9 mouse cellular contexts compared by ENCODE assay signal in genomic region chr8:70760350-70760749, GRCm38 (mm10). TPM values are rescaled to one million over a fixed set of nuclear protein-coding genes. Genes with fewer than 3 reads are reported as not detected.
DNase-seq lines count a peak whose midpoint lies in the region; ATAC-seq lines count a peak whose summit lies in the region.
"Had no signal": no experiment of that assay in that cellular context is flagged by ENCODE, and none has a peak within 500 bp of the region (broad histone marks: within the 10 kb centered on the region; RNA-seq: fewer than 3 reads in every experiment).

No protein-coding gene starts in this region.

- peaks cover 34% of the 10 kb centered on the region for H3K4me1 ChIP-seq in lung, embryonic 15.5 days
- H3K4me1 ChIP-seq in embryonic facial prominence, embryonic 10.5 days = peaks cover 41% of the 10 kb centered on the region
- H3K4me1 ChIP-seq in hindbrain, embryonic 15.5 days (replicated peaks) = peaks cover 55% of the 10 kb centered on the region
- H3K4me1 ChIP-seq in midbrain, embryonic 16.5 days (ENCODE audit: control insufficient read depth, insufficient read depth, low read length) = peaks cover 23% of the 10 kb centered on the region

- DNase-seq in lung, postnatal 14 days = no peak
- DNase-seq in embryonic facial prominence, embryonic 10.5 days (ENCODE audit: low spot score) = peak; percentile 37
- DNase-seq in cerebellum, postnatal 4 days (ENCODE audit: low spot score in 2 of 2) = no peak

- WGBS in lung, embryonic 15.5 days = under 1% methylated on average over 22 of the region's 22 CpGs
- 1% methylated on average over 22 of the region's 22 CpGs for WGBS in embryonic facial prominence, embryonic 10.5 days
- under 1% methylated on average over 22 of the region's 22 CpGs for WGBS in hindbrain, embryonic 15.5 days
- WGBS in midbrain, embryonic 16.5 days = under 1% methylated on average over 22 of the region's 22 CpGs

- H3K9ac ChIP-seq in lung, embryonic 15.5 days = peak overlapping the region; percentile 59
- H3K9ac ChIP-seq in hindbrain, embryonic 15.5 days = peak overlapping the region; percentile 75
- peak overlapping the region; percentile 76 for H3K9ac ChIP-seq in midbrain, embryonic 16.5 days (ENCODE audit: low read depth, low read length)

- H3K9me3 ChIP-seq in lung, embryonic 15.5 days = no peaks in the 10 kb centered on the region
- no peaks in the 10 kb centered on the region for H3K9me3 ChIP-seq in embryonic facial prominence, embryonic 10.5 days
- H3K9me3 ChIP-seq in hindbrain, embryonic 15.5 days = no peaks in the 10 kb centered on the region
- no peaks in the 10 kb centered on the region for H3K9me3 ChIP-seq in midbrain, embryonic 16.5 days (replicated peaks; ENCODE audit: control insufficient read depth, low read length, poor library complexity, severe bottlenecking)

- no peaks in the 10 kb centered on the region for H3K27me3 ChIP-seq in lung, embryonic 15.5 days
- H3K27me3 ChIP-seq in embryonic facial prominence, embryonic 10.5 days (replicated peaks; ENCODE audit: low read depth, poor library complexity, severe bottlenecking) = peaks cover 19% of the 10 kb centered on the region
- no peaks in the 10 kb centered on the region for H3K27me3 ChIP-seq in hindbrain, embryonic 15.5 days
- no peaks in the 10 kb centered on the region for H3K27me3 ChIP-seq in midbrain, embryonic 16.5 days (ENCODE audit: control insufficient read depth, insufficient read depth, low read depth, low read length)

- no peaks in the 10 kb centered on the region for H3K36me3 ChIP-seq in lung, embryonic 15.5 days
- H3K36me3 ChIP-seq in embryonic facial prominence, embryonic 10.5 days (replicated peaks) = peaks cover 29% of the 10 kb centered on the region
- peaks cover 17% of the 10 kb centered on the region for H3K36me3 ChIP-seq in hindbrain, embryonic 15.5 days
- peaks cover 18% of the 10 kb centered on the region for H3K36me3 ChIP-seq in midbrain, embryonic 16.5 days (ENCODE audit: control insufficient read depth, insufficient read depth, low read length)

- H3K4me2 ChIP-seq in lung, embryonic 15.5 days = peak overlapping the region; percentile 90
- peak overlapping the region; percentile 95 for H3K4me2 ChIP-seq in hindbrain, embryonic 15.5 days
- peak overlapping the region; percentile 80 for H3K4me2 ChIP-seq in midbrain, embryonic 16.5 days (ENCODE audit: low read length)

- no peak for ATAC-seq in lung, embryonic 15.5 days (ENCODE audit: borderline replicate concordance, extremely low read depth, low FRiP score, low TSS enrichment)
- ATAC-seq in hindbrain, embryonic 15.5 days (ENCODE audit: low FRiP score, low read depth) = no peak; the same call in 1 of the 2 replicates
- no peak for ATAC-seq in midbrain, embryonic 16.5 days
- ATAC-seq in monocyte, adult 5-6 weeks (replicated peaks; ENCODE audit: insufficient number of reproducible peaks, low FRiP score, low TSS enrichment, poor library complexity, severe bottlenecking) = no peak
- no peak for ATAC-seq in granulocyte monocyte progenitor cell, adult 5-6 weeks (replicated peaks; ENCODE audit: poor library complexity, severe bottlenecking)

- peak overlapping the region; percentile 56 for H3K4me3 ChIP-seq in lung, embryonic 15.5 days
- peak overlapping the region; percentile 80 for H3K4me3 ChIP-seq in embryonic facial prominence, embryonic 10.5 days
- H3K4me3 ChIP-seq in hindbrain, embryonic 15.5 days = peak overlapping the region; percentile 67
- peak overlapping the region; percentile 71 for H3K4me3 ChIP-seq in midbrain, embryonic 16.5 days (ENCODE audit: low read depth, low read length)

- H3K27ac ChIP-seq in lung, embryonic 15.5 days = peak overlapping the region; percentile 72
- peak overlapping the region; percentile 81 for H3K27ac ChIP-seq in embryonic facial prominence, embryonic 10.5 days (replicated peaks)
- peak overlapping the region; percentile 81 for H3K27ac ChIP-seq in hindbrain, embryonic 15.5 days (replicated peaks)
- peak overlapping the region; percentile 77 for H3K27ac ChIP-seq in midbrain, embryonic 16.5 days (ENCODE audit: low read length)

RNA-seq across cellular contexts. Expression of gene Mpv17l2, which starts 0.4 kb away (rescaled TPM):
- polyA plus RNA-seq in lung, embryonic 15.5 days (2015; fragmentation: Nextera tagmentation; extraction: Ambion mirVana) = 35.4 and 36.2 TPM in 2 replicates
- 28.2 and 34.5 TPM in 2 replicates for polyA plus RNA-seq in embryonic facial prominence, embryonic 10.5 days (2016; fragmentation: Nextera tagmentation; extraction: Ambion mirVana)
- polyA plus RNA-seq in hindbrain, embryonic 15.5 days (2015; fragmentation: Nextera tagmentation; extraction: Ambion mirVana) = 40.4 and 44.9 TPM in 2 replicates
- polyA plus RNA-seq in midbrain, embryonic 16.5 days (2015; fragmentation: Nextera tagmentation; extraction: Ambion mirVana) = 34.8 and 35.7 TPM in 2 replicates
- 2.0 to 11.3 TPM (median 4.8 TPM) in 3 replicates for total RNA-seq in monocyte, adult 5-6 weeks (2017)
- total RNA-seq in granulocyte monocyte progenitor cell, adult 5-6 weeks (2014; fragmentation: Nextera tagmentation) = 28.6 and 41.1 TPM in 2 replicates
- 9.0 and 9.3 TPM in 2 replicates for total RNA-seq in granulocyte monocyte progenitor cell, adult 5-6 weeks (2017)

RNA-seq across cellular contexts. Expression of gene Rab3a, which starts 5.9 kb away (rescaled TPM):
- 12.8 and 12.9 TPM in 2 replicates for polyA plus RNA-seq in lung, embryonic 15.5 days (2015; fragmentation: Nextera tagmentation; extraction: Ambion mirVana)
- 13.6 and 16.2 TPM in 2 replicates for polyA plus RNA-seq in embryonic facial prominence, embryonic 10.5 days (2016; fragmentation: Nextera tagmentation; extraction: Ambion mirVana)
- polyA plus RNA-seq in hindbrain, embryonic 15.5 days (2015; fragmentation: Nextera tagmentation; extraction: Ambion mirVana) = 503 and 561 TPM in 2 replicates
- polyA plus RNA-seq in midbrain, embryonic 16.5 days (2015; fragmentation: Nextera tagmentation; extraction: Ambion mirVana) = 477 and 573 TPM in 2 replicates
- total RNA-seq in monocyte, adult 5-6 weeks (2017) = 0.85 to 5.4 TPM (median 2.5 TPM) in 3 replicates
- total RNA-seq in granulocyte monocyte progenitor cell, adult 5-6 weeks (2014; fragmentation: Nextera tagmentation) = 5.5 and 10.8 TPM in 2 replicates
- 0.34 and 1.6 TPM in 2 replicates for total RNA-seq in granulocyte monocyte progenitor cell, adult 5-6 weeks (2017)

RNA-seq across cellular contexts. Expression of gene Pik3r2, which starts 16.2 kb away (rescaled TPM):
- 56.1 and 56.8 TPM in 2 replicates for polyA plus RNA-seq in lung, embryonic 15.5 days (2015; fragmentation: Nextera tagmentation; extraction: Ambion mirVana)
- polyA plus RNA-seq in embryonic facial prominence, embryonic 10.5 days (2016; fragmentation: Nextera tagmentation; extraction: Ambion mirVana) = 79.2 and 79.8 TPM in 2 replicates
- 104 and 113 TPM in 2 replicates for polyA plus RNA-seq in hindbrain, embryonic 15.5 days (2015; fragmentation: Nextera tagmentation; extraction: Ambion mirVana)
- 107 and 112 TPM in 2 replicates for polyA plus RNA-seq in midbrain, embryonic 16.5 days (2015; fragmentation: Nextera tagmentation; extraction: Ambion mirVana)
- 5.5 to 12.7 TPM (median 10.3 TPM) in 3 replicates for total RNA-seq in monocyte, adult 5-6 weeks (2017)
- total RNA-seq in granulocyte monocyte progenitor cell, adult 5-6 weeks (2014; fragmentation: Nextera tagmentation) = 6.6 and 14.0 TPM in 2 replicates
- total RNA-seq in granulocyte monocyte progenitor cell, adult 5-6 weeks (2017) = 12.1 and 16.6 TPM in 2 replicates

RNA-seq across cellular contexts. Expression of gene Pde4c, which starts 36.8 kb away (rescaled TPM):
- polyA plus RNA-seq in lung, embryonic 15.5 days (2015; fragmentation: Nextera tagmentation; extraction: Ambion mirVana) = 0.08 and 0.16 TPM in 2 replicates
- 0.20 and 0.69 TPM in 2 replicates for polyA plus RNA-seq in embryonic facial prominence, embryonic 10.5 days (2016; fragmentation: Nextera tagmentation; extraction: Ambion mirVana)
- polyA plus RNA-seq in hindbrain, embryonic 15.5 days (2015; fragmentation: Nextera tagmentation; extraction: Ambion mirVana) = 0.21 and 0.35 TPM in 2 replicates
- polyA plus RNA-seq in midbrain, embryonic 16.5 days (2015; fragmentation: Nextera tagmentation; extraction: Ambion mirVana) = 0.11 and 0.23 TPM in 2 replicates
- 0.10 to 0.19 TPM in 2 of 3 replicates, not detected in the other for total RNA-seq in monocyte, adult 5-6 weeks (2017)
- total RNA-seq in granulocyte monocyte progenitor cell, adult 5-6 weeks (2014; fragmentation: Nextera tagmentation) = not detected in 2 replicates
- total RNA-seq in granulocyte monocyte progenitor cell, adult 5-6 weeks (2017) = not detected in 2 replicates

RNA-seq across cellular contexts. Expression of gene Gm3336, which starts 42.0 kb away (rescaled TPM):
- not detected in 2 replicates for polyA plus RNA-seq in lung, embryonic 15.5 days (2015; fragmentation: Nextera tagmentation; extraction: Ambion mirVana)
- not detected in 2 replicates for polyA plus RNA-seq in embryonic facial prominence, embryonic 10.5 days (2016; fragmentation: Nextera tagmentation; extraction: Ambion mirVana)
- polyA plus RNA-seq in hindbrain, embryonic 15.5 days (2015; fragmentation: Nextera tagmentation; extraction: Ambion mirVana) = not detected in 2 replicates
- polyA plus RNA-seq in midbrain, embryonic 16.5 days (2015; fragmentation: Nextera tagmentation; extraction: Ambion mirVana) = not detected in 2 replicates
- not detected in 3 replicates for total RNA-seq in monocyte, adult 5-6 weeks (2017)
- not detected in 2 replicates for total RNA-seq in granulocyte monocyte progenitor cell, adult 5-6 weeks (2014; fragmentation: Nextera tagmentation)
- total RNA-seq in granulocyte monocyte progenitor cell, adult 5-6 weeks (2017) = not detected in 2 replicates
- total RNA-seq: layer of hippocampus, postnatal 25 days had no signal

Comparison
In these comparisons a context has a peak if more than half of its experiments do, and no peak if none do; other contexts are left out.
1. RNA of gene Rab3a, which starts 5.9 kb away (polyA plus RNA-seq): 477 to 573 TPM in midbrain, embryonic 16.5 days and 503 to 561 TPM in hindbrain, embryonic 15.5 days; 13.6 to 16.2 TPM in embryonic facial prominence, embryonic 10.5 days and 12.8 to 12.9 TPM in lung, embryonic 15.5 days; every median in the first group is over 10 times any median in the second.
2. Peak in every context shown above with its lines, with median percentiles within 50 percentile points of each other: H3K27ac ChIP-seq, H3K4me2 ChIP-seq, H3K4me3 ChIP-seq and H3K9ac ChIP-seq.